Mouse (Mus musculus) CH12.LX (cell line): ENCODE measurements around the gene Cacna2d2. TPM values are rescaled to one million over a fixed set of nuclear protein-coding genes. Genes with fewer than 3 reads are reported as not detected.
A peak's percentile ranks its signal among the peaks of the same experiment; 100 is the strongest.

Experiments used
- DNase-seq: peaks from one replicate; pipeline ENCODE4 v3.0.0-alpha.2; 2013; ENCODE audit errors: extremely low read depth
- H3K27ac ChIP-seq: 2 replicates; pipeline ENCODE4 v1.5.1; 2012; ENCODE audit warnings: low read depth, mild to moderate bottlenecking, control low read depth, moderate library complexity; ENCODE audit not compliant: insufficient read depth
- H3K27me3 ChIP-seq: replicated peaks from 2 replicates; pipeline ENCODE3; 2012; ENCODE audit warnings: inconsistent platforms
- H3K36me3 ChIP-seq, 2 experiments: replicated peaks in 1 of 2; 2 replicates each; pipeline versions ENCODE3 to v1.6.1; 2012; ENCODE audit warnings: inconsistent platforms in 1 of 2, low read length in 1 of 2, mild to moderate bottlenecking in 1 of 2, mixed read lengths in 1 of 2, moderate library complexity in 1 of 2; ENCODE audit not compliant: control insufficient read depth in 1 of 2, insufficient read depth in 1 of 2
- H3K4me1 ChIP-seq, 2 experiments: 2 replicates each; pipeline ENCODE4 v1.6.1; 2012; ENCODE audit warnings: inconsistent platforms in 1 of 2, moderate library complexity in 1 of 2; ENCODE audit not compliant: insufficient read depth in 2 of 2, control insufficient read depth in 1 of 2
- H3K4me2 ChIP-seq: 2 replicates; pipeline ENCODE4 v1.6.1; 2012; ENCODE audit warnings: low read depth, mild to moderate bottlenecking, control low read depth; ENCODE audit not compliant: poor library complexity, insufficient read depth, severe bottlenecking
- H3K4me3 ChIP-seq, 3 experiments: fragments of 150-350 bp in 1 of 3; sonication (generic) in 1 of 3; replicated peaks in 1 of 3; 2 replicates each; pipeline versions ENCODE3 to v1.5.1; 2011 to 2012; ENCODE audit warnings: low read depth in 2 of 3, low read length in 2 of 3, mild to moderate bottlenecking in 2 of 3, moderate library complexity in 2 of 3, control low read depth in 1 of 3, improper control_type of control experiment in 1 of 3, inconsistent platforms in 1 of 3, mixed read lengths in 1 of 3; ENCODE audit not compliant: poor library complexity in 1 of 3
- H3K79me2 ChIP-seq: replicated peaks from 2 replicates; pipeline ENCODE4 v1.6.1; 2012; ENCODE audit warnings: mild to moderate bottlenecking, moderate library complexity; ENCODE audit not compliant: control insufficient read depth, poor library complexity, insufficient read depth, severe bottlenecking; ENCODE audit errors: extremely low read depth
- H3K9ac ChIP-seq: 2 replicates; pipeline ENCODE4 v1.6.1; 2012; ENCODE audit warnings: low read depth, mild to moderate bottlenecking, control low read depth, moderate library complexity; ENCODE audit not compliant: insufficient read depth
- H3K9me3 ChIP-seq: replicated peaks from 2 replicates; pipeline ENCODE3; 2012; ENCODE audit warnings: low read length, inconsistent platforms, mixed read lengths
- BHLHE40 ChIP-seq: IDR thresholded peaks from 2 replicates; pipeline ENCODE4 v1.6.1; 2011; ENCODE audit warnings: mild to moderate bottlenecking, low read depth, low read length, improper control_type of control experiment
- CHD1 ChIP-seq: IDR thresholded peaks from 2 replicates; pipeline ENCODE4 v1.6.1; 2012; ENCODE audit warnings: low read depth, low read length, improper control_type of control experiment, inconsistent platforms
- CTCF ChIP-seq, 2 experiments: IDR thresholded peaks in 1 of 2; conservative IDR thresholded peaks in 1 of 2; 2 replicates each; pipeline ENCODE4 v1.5.1; 2011 to 2012; ENCODE audit warnings: low read depth in 2 of 2, low read length in 2 of 2, improper control_type of control experiment in 1 of 2, inconsistent platforms in 1 of 2, mild to moderate bottlenecking in 1 of 2, moderate library complexity in 1 of 2
- E2F4 ChIP-seq: IDR thresholded peaks from 2 replicates; pipeline ENCODE4 v1.6.1; 2011; ENCODE audit warnings: low read depth, low read length, improper control_type of control experiment; ENCODE audit not compliant: insufficient replicate concordance
- ELF1 ChIP-seq: IDR thresholded peaks from 2 replicates; pipeline ENCODE4 v1.6.1; 2014; ENCODE audit warnings: low read depth, mild to moderate bottlenecking, inconsistent platforms, low read length, improper control_type of control experiment
- EP300 ChIP-seq: IDR thresholded peaks from 2 replicates; pipeline ENCODE4 v1.6.1; 2011; ENCODE audit warnings: low read length, improper control_type of control experiment
- ETS1 ChIP-seq: conservative IDR thresholded peaks from 2 replicates; pipeline ENCODE4 v1.6.1; 2012; ENCODE audit warnings: low read depth, mild to moderate bottlenecking, inconsistent platforms, low read length, improper control_type of control experiment, moderate library complexity
- GABPA ChIP-seq: IDR thresholded peaks from 2 replicates; pipeline ENCODE4 v1.6.1; 2012; ENCODE audit warnings: low read depth, low read length, improper control_type of control experiment, inconsistent platforms; ENCODE audit not compliant: insufficient replicate concordance
- IRF4 ChIP-seq: IDR thresholded peaks from 2 replicates; pipeline ENCODE4 v1.6.1; 2014; ENCODE audit warnings: low read depth, mild to moderate bottlenecking, inconsistent platforms, low read length, improper control_type of control experiment
- JUN ChIP-seq: IDR thresholded peaks from 2 replicates; pipeline ENCODE4 v1.6.1; 2011; ENCODE audit warnings: low read depth, mild to moderate bottlenecking, low read length, improper control_type of control experiment, moderate library complexity; ENCODE audit not compliant: insufficient read depth
- JUND ChIP-seq: conservative IDR thresholded peaks from 2 replicates; pipeline ENCODE4 v1.6.1; 2011; ENCODE audit warnings: low read depth, low read length, improper control_type of control experiment
- KAT2A ChIP-seq: IDR thresholded peaks from 2 replicates; pipeline ENCODE4 v1.6.1; 2012; ENCODE audit warnings: low read length, improper control_type of control experiment, inconsistent platforms; ENCODE audit not compliant: insufficient replicate concordance
- MAFK ChIP-seq: IDR thresholded peaks from 2 replicates; pipeline ENCODE4 v1.6.1; 2011; ENCODE audit warnings: low read length, improper control_type of control experiment; ENCODE audit not compliant: insufficient replicate concordance
- MAZ ChIP-seq: IDR thresholded peaks from 2 replicates; pipeline ENCODE4 v1.6.1; 2012; ENCODE audit warnings: low read depth, mild to moderate bottlenecking, inconsistent platforms, low read length, improper control_type of control experiment, moderate library complexity
- MEF2A ChIP-seq: IDR thresholded peaks from 2 replicates; pipeline ENCODE4 v1.6.1; 2014; ENCODE audit warnings: low read depth, mild to moderate bottlenecking, inconsistent platforms, low read length, improper control_type of control experiment, borderline replicate concordance
- MXI1 ChIP-seq: IDR thresholded peaks from 2 replicates; pipeline ENCODE4 v1.6.1; 2011; ENCODE audit warnings: mild to moderate bottlenecking, low read depth, low read length, improper control_type of control experiment
- MYC ChIP-seq: IDR thresholded peaks from 2 replicates; pipeline ENCODE4 v1.6.1; 2011; ENCODE audit warnings: low read depth, mild to moderate bottlenecking, improper control_type of control experiment, low read length
- NRF1 ChIP-seq: IDR thresholded peaks from 2 replicates; pipeline ENCODE4 v1.6.1; 2014; ENCODE audit warnings: low read depth, mild to moderate bottlenecking, inconsistent platforms, low read length, improper control_type of control experiment, moderate library complexity
- PAX5 ChIP-seq: IDR thresholded peaks from 2 replicates; pipeline ENCODE4 v1.6.1; 2012; ENCODE audit warnings: low read length, inconsistent platforms, mixed read lengths
- POLR2A ChIP-seq: IDR thresholded peaks from 2 replicates; pipeline ENCODE4 v1.6.1; 2011; ENCODE audit warnings: low read depth, mild to moderate bottlenecking, improper control_type of control experiment, low read length
- POLR2AphosphoS2 ChIP-seq: IDR thresholded peaks from 2 replicates; pipeline ENCODE4 v1.6.1; 2011; ENCODE audit warnings: low read depth, low read length, improper control_type of control experiment
- RAD21 ChIP-seq: IDR thresholded peaks from 2 replicates; pipeline ENCODE4 v1.6.1; 2011; ENCODE audit warnings: low read depth, mild to moderate bottlenecking, low read length, improper control_type of control experiment, moderate library complexity
- RCOR1 ChIP-seq: conservative IDR thresholded peaks from 2 replicates; pipeline ENCODE4 v1.6.1; 2012; ENCODE audit warnings: low read depth, mild to moderate bottlenecking, inconsistent platforms, low read length, improper control_type of control experiment
- SIN3A ChIP-seq: IDR thresholded peaks from 2 replicates; pipeline ENCODE4 v1.6.1; 2012; ENCODE audit warnings: low read length, improper control_type of control experiment, inconsistent platforms
- SMC3 ChIP-seq: IDR thresholded peaks from 2 replicates; pipeline ENCODE4 v1.6.1; 2011; ENCODE audit warnings: low read depth, low read length, improper control_type of control experiment
- TCF12 ChIP-seq: IDR thresholded peaks from 2 replicates; pipeline ENCODE4 v1.6.1; 2014; ENCODE audit warnings: low read depth, mild to moderate bottlenecking, inconsistent platforms, low read length, improper control_type of control experiment
- UBTF ChIP-seq: IDR thresholded peaks from 2 replicates; pipeline ENCODE4 v1.6.1; 2012; ENCODE audit warnings: low read depth, mild to moderate bottlenecking, inconsistent platforms, low read length, improper control_type of control experiment, moderate library complexity
- USF1 ChIP-seq: IDR thresholded peaks from 2 replicates; pipeline ENCODE4 v1.6.1; 2014; ENCODE audit warnings: low read depth, mild to moderate bottlenecking, inconsistent platforms, low read length, improper control_type of control experiment
- USF2 ChIP-seq: conservative IDR thresholded peaks from 2 replicates; pipeline ENCODE4 v1.6.1; 2011; ENCODE audit warnings: low read depth, low read length, improper control_type of control experiment
- ZMIZ1 ChIP-seq: IDR thresholded peaks from 2 replicates; pipeline ENCODE4 v1.6.1; 2012; ENCODE audit warnings: low read depth, mild to moderate bottlenecking, inconsistent platforms, low read length, improper control_type of control experiment
- dilution Hi-C: fragments of 300-500 bp; cut with MboI; formaldehyde crosslinking; loops from 2 replicates; pipeline ENCODE4 v1.14.3; 2020; ENCODE audit warnings: low sequenced_read_pairs; ENCODE audit not compliant: extremely low pct_unique_long_range_greater_than_20kb, extremely low pct_ligation_motif_present
- in situ Hi-C: fragments of 300-500 bp; cut with MboI; formaldehyde crosslinking; loops from 3 replicates; pipeline ENCODE4 v1.14.3; 2019; ENCODE audit warnings: low sequenced_read_pairs, low pct_ligation_motif_present, low pct_unique_long_range_greater_than_20kb, mixed read lengths
- polyA plus RNA-seq: library from polyadenylated mRNA; unstranded; fragments of >175 nt; gene quantifications from 2 replicates; pipeline ENCODE4 v1.2.1, GENCODE M21; 2012; ENCODE audit warnings: low read depth; ENCODE audit not compliant: insufficient read length
- total RNA-seq, 2 experiments: library from RNA; depleted of rRNA; stranded (reverse); fragments of 300-350 nt in 1 of 2; fragments of >200 nt in 1 of 2; gene quantifications; 2 replicates each; pipeline ENCODE4 v1.2.3; 2012 to 2014

Gene Cacna2d2
- total and polyA plus RNA-seq, 3 experiments: 0.04 TPM; not detected in 2

GRCm38 (mm10) chr9:107541474-107542351, 142.3 kb downstream of the Cacna2d2 start, which contains the start of the genes Cyb561d2 and Nprl2 (continued):
- TF ChIP-seq KAT2A (peak; percentile 100), MEF2A (0 out of 2 replicates have a peak, but pooled peaks have one; percentile 30), USF2 (no peak), UBTF (no peak), RAD21 (no peak), MAZ (no peak), ELF1 (peak; percentile 97), SMC3 (no peak), MXI1 (peak; percentile 83), E2F4 (no peak), POLR2AphosphoS2 (no peak), CHD1 (no peak), PAX5 (no peak), POLR2A (peak; percentile 76), JUN (no peak), ZMIZ1 (no peak; the same call in 1 of the 2 replicates), EP300 (no peak), JUND (no peak), ETS1 (no peak)

DNA sequence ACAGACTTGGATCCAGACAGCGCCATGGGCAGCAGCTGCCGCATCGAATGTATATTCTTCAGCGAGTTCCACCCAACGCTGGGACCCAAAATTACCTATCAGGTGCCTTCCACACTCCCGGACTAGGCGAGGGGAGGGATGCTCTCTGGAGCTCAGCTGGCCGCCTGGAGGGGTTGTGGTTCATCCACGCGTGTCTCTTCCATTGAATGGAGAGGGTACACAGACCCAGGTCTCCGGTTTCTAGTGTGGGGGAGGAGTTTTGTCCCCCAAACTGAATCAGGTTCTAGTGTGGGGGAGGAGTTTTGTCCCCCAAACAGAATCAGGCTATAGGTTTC, 142.9 kb downstream of the Cacna2d2 start:
- Histone ChIP-seq H3K36me3 (peaks cover 47 to 58% of the 10 kb centered on the region in 2 experiments), H3K79me2 (peaks cover 3% of the 10 kb centered on the region; the same call in 1 of the 2 replicates), H3K9me3 (no peaks in the 10 kb centered on the region), H3K27ac (no peak overlapping the region), H3K4me3 (peak overlapping the region; percentile 63 to 76 (median 70)), H3K4me2 (peak overlapping the region; percentile 95), H3K27me3 (no peaks in the 10 kb centered on the region), H3K9ac (peak overlapping the region; percentile 77)
- in situ Hi-C loops: no loop called here
- no peak for DNase-seq
- TF ChIP-seq JUND (no peak), BHLHE40 (peak; percentile 33), NRF1 (no peak), POLR2A (no peak), MYC (no peak), IRF4 (0 out of 2 replicates have a peak, but pooled peaks have one; percentile 2), CTCF (conservative IDR thresholded peaks at IDR 0.05 in 1 of 2, IDR thresholded peaks at IDR 0.05 in 1 of 2; ENCODE audit: low read depth in 2 of 2, low read length in 2 of 2) (no peak), MEF2A (0 out of 2 replicates have a peak, but pooled peaks have one; percentile 8), MAFK (no peak), TCF12 (0 out of 2 replicates have a peak, but pooled peaks have one; percentile 5), USF1 (no peak), EP300 (no peak), ZMIZ1 (peak; percentile 68; the same call in 1 of the 2 replicates), RCOR1 (no peak; the same call in 1 of the 2 replicates), GABPA (no peak), SIN3A (peak; percentile 67), KAT2A (no peak), MXI1 (peak; percentile 33; the same call in 1 of the 2 replicates)
- TF ChIP-seq, all 38 proteins: peak for 7
- dilution Hi-C loops: no loop called here
- peaks cover 5 to 40% of the 10 kb centered on the region in 2 experiments; a peak in 2 of 4 replicates for H3K4me1 ChIP-seq
